11 mouse cellular contexts compared by ENCODE assay signal in genomic region chr2:110710055-110710720, GRCm38 (mm10). TPM values are rescaled to one million over a fixed set of nuclear protein-coding genes. Genes with fewer than 3 reads are reported as not detected.
DNase-seq lines count a peak whose midpoint lies in the region; ATAC-seq lines count a peak whose summit lies in the region.
"Had no signal": no experiment of that assay in that cellular context is flagged by ENCODE, and none has a peak within 500 bp of the region (broad histone marks: within the 10 kb centered on the region; RNA-seq: fewer than 3 reads in every experiment).

No protein-coding gene starts in this region.

- no peak overlapping the region for H3K4me2 ChIP-seq in forebrain, embryonic 16.5 days (ENCODE audit: low read length)
- H3K4me2 ChIP-seq: forebrain, embryonic 12.5 days had no signal

- no peak overlapping the region for H3K4me3 ChIP-seq in forebrain, embryonic 16.5 days (replicated peaks; ENCODE audit: low read length)
- H3K4me3 ChIP-seq: forebrain, embryonic 12.5 days had no signal

- no peaks in the 10 kb centered on the region for H3K4me1 ChIP-seq in forebrain, embryonic 16.5 days (replicated peaks; ENCODE audit: control insufficient read depth, insufficient read depth, low read length)
- H3K4me1 ChIP-seq: forebrain, embryonic 12.5 days had no signal

- WGBS in forebrain, embryonic 16.5 days: 75% methylated on average over 10 of the region's 10 CpGs

- ATAC-seq in cerebellum, adult (ENCODE audit: insufficient number of reproducible peaks, low FRiP score, low TSS enrichment): peak; percentile 40; the same call in 1 of the 2 replicates
- ATAC-seq in forebrain, embryonic 16.5 days: no peak

- H3K27ac ChIP-seq in forebrain, embryonic 16.5 days (ENCODE audit: low read length): no peak overlapping the region
- H3K27ac ChIP-seq: forebrain, embryonic 12.5 days had no signal

- intact Hi-C loops in left cerebral cortex, postnatal 10 days (cut with DNase I): no loop called here

- no peak for DNase-seq in cerebellum, postnatal 14 days
- peak; percentile 18 for DNase-seq in urinary bladder, postnatal 25 days (ENCODE audit: low spot score)
- DNase-seq in urinary bladder, postnatal 4 days (ENCODE audit: low spot score in 2 of 2): no peak
- DNase-seq in left cerebral cortex, postnatal 10 days (ENCODE audit: extremely low spot score in 1 of 2, low spot score in 2 of 2): peak; percentile 15 to 42
- DNase-seq in telencephalon, adult 2 months (ENCODE audit: low read depth, low spot score): peak; percentile 72
- no peak for DNase-seq in T-cell, adult 2 months (ENCODE audit: low spot score)
- DNase-seq: B cell, adult 2 months had no signal

- no peak overlapping the region for H3K9ac ChIP-seq in forebrain, embryonic 16.5 days (replicated peaks; ENCODE audit: low read depth, low read length)
- H3K9ac ChIP-seq: forebrain, embryonic 12.5 days had no signal

- H3K36me3 ChIP-seq in forebrain, embryonic 16.5 days (ENCODE audit: control insufficient read depth, insufficient read depth): no peaks in the 10 kb centered on the region
- H3K36me3 ChIP-seq: forebrain, embryonic 12.5 days had no signal

- H3K9me3 ChIP-seq in forebrain, embryonic 16.5 days (ENCODE audit: control insufficient read depth, low read length): no peaks in the 10 kb centered on the region
- H3K9me3 ChIP-seq: forebrain, embryonic 12.5 days had no signal

- H3K27me3 ChIP-seq in forebrain, embryonic 16.5 days (replicated peaks; ENCODE audit: control insufficient read depth, insufficient read depth, low read length): no peaks in the 10 kb centered on the region
- H3K27me3 ChIP-seq: forebrain, embryonic 12.5 days had no signal

RNA-seq across cellular contexts. Expression of gene Muc15, which starts 11.0 kb away (rescaled TPM):
- under 1 TPM; 0.24 to 0.43 TPM for total RNA-seq in left cerebral cortex, postnatal 10 days (2021)
- polyA plus RNA-seq in forebrain, embryonic 16.5 days (2015; fragmentation: Nextera tagmentation; extraction: Ambion mirVana): 0.10 TPM in 1 of 2 replicates, not detected in the other
- total RNA-seq: layer of hippocampus, postnatal 25 days had no signal

Comparison
In these comparisons a context has a peak if more than half of its experiments do, and no peak if none do; other contexts are left out.
1. DNase-seq: peak in urinary bladder, postnatal 25 days (single experiment), left cerebral cortex, postnatal 10 days (2 of 2) and telencephalon, adult 2 months (single experiment); none in cerebellum, postnatal 14 days (0 of 2), urinary bladder, postnatal 4 days (0 of 2) and T-cell, adult 2 months (single experiment).